Mouse (Mus musculus) lung, postnatal 36 days (tissue): ENCODE measurements around the gene Srp14.

ENCODE experiments used
- DNase-seq: peaks from one replicate; pipeline ENCODE4 v3.0.0; 2022; ENCODE audit warnings: mixed read lengths

The Srp14 gene

GRCm38 (mm10) chr2:118490241-118491091 is 11.0 kb upstream of the Srp14 start:
- peak; percentile 94 for DNase-seq

GRCm38 (mm10) chr2:118487806-118488205 is 8.3 kb upstream of the Srp14 start:
- peak; percentile 78 for DNase-seq

- DNase-seq = peak; percentile 91
Measured at GRCm38 (mm10) chr2:118486933-118487332, 7.4 kb upstream of the Srp14 start.

GRCm38 (mm10) chr2:118485415-118485814 is 5.9 kb upstream of the Srp14 start:
- DNase-seq = no peak

- no peak for DNase-seq
Measured at GRCm38 (mm10) chr2:118484386-118484898, 4.9 kb upstream of the Srp14 start.

- no peak for DNase-seq
Measured at GRCm38 (mm10) chr2:118483032-118483431, 3.5 kb upstream of the Srp14 start.

- no peak for DNase-seq
Measured at GRCm38 (mm10) chr2:118480886-118481285, 1.4 kb upstream of the Srp14 start.

GRCm38 (mm10) chr2:118478833-118479549 is 520 bp downstream of the Srp14 start:
- DNase-seq = no peak

- no peak for DNase-seq
Measured at GRCm38 (mm10) chr2:118468354-118468753, 11.2 kb downstream of the Srp14 start.

GRCm38 (mm10) chr2:118466601-118467000 is 12.9 kb downstream of the Srp14 start:
- no peak for DNase-seq

GRCm38 (mm10) chr2:118465894-118466293 is 13.6 kb downstream of the Srp14 start:
- no peak for DNase-seq

- DNase-seq = no peak
Measured at GRCm38 (mm10) chr2:118464450-118464849, 15.1 kb downstream of the Srp14 start.

GRCm38 (mm10) chr2:118463480-118463879 is 16.0 kb downstream of the Srp14 start:
- no peak for DNase-seq

- no peak for DNase-seq
Measured at GRCm38 (mm10) chr2:118461480-118462165, 17.9 kb downstream of the Srp14 start.

GRCm38 (mm10) chr2:118457463-118458261 is 21.8 kb downstream of the Srp14 start:
- no peak for DNase-seq

- no peak for DNase-seq
Measured at GRCm38 (mm10) chr2:118457029-118457428, 22.5 kb downstream of the Srp14 start.

- DNase-seq = no peak
Measured at GRCm38 (mm10) chr2:118451056-118451455, 28.5 kb downstream of the Srp14 start.

- DNase-seq = no peak
Measured at GRCm38 (mm10) chr2:118448181-118448580, 31.3 kb downstream of the Srp14 start.

GRCm38 (mm10) chr2:118445696-118446674 is 33.5 kb downstream of the Srp14 start:
- no peak for DNase-seq

- no peak for DNase-seq
Measured at GRCm38 (mm10) chr2:118442723-118443122, 36.8 kb downstream of the Srp14 start.

GRCm38 (mm10) chr2:118442172-118442571 is 37.3 kb downstream of the Srp14 start:
- DNase-seq = no peak
